Mouse (Mus musculus): Measurements from ENCODE around the gene Mybbp1a. TPM values are rescaled to one million over a fixed set of nuclear protein-coding genes. Genes with fewer than 3 reads are reported as not detected.
"Not testable (repeated sequence)": the region's sequence is repeated elsewhere in the genome, so short reads cannot be mapped to it uniquely, and the experiment has no call there.

Gene Mybbp1a
- total RNA-seq, 2 experiments from 2014 or later: 172 to 239 TPM

GRCm38 (mm10) chr11:72411945-72412344, 29.2 kb upstream of the Mybbp1a start:
- ATAC-seq (replicated peaks; ENCODE audit: poor library complexity, severe bottlenecking): no peak

DNA sequence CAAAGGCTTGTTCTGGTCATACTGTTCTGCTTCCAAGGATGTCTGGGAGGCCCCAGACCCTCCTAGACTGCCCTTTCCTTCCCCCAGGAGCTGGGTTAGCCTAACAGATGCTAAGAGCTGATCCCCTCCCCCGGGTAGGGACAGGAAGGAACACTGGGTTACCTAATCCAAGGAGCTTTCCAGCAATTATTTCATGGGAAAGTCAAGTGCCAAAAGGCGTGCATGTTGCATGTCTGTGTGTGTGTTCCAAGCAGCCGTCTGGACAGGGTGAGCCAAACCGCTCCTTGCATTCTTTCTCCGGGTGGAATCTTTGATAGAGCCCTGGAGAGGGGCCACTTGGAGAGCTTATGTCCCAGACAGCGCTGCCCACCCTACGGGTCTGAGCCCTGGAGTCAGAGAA, 28.1 kb upstream of the Mybbp1a start:
- no peak for ATAC-seq (replicated peaks; ENCODE audit: poor library complexity, severe bottlenecking)

GRCm38 (mm10) chr11:72413601-72414190, 27.5 kb upstream of the Mybbp1a start:
- no peak for ATAC-seq (replicated peaks; ENCODE audit: poor library complexity, severe bottlenecking)

- no peak for ATAC-seq (replicated peaks; ENCODE audit: poor library complexity, severe bottlenecking)
These were observed 26.0 kb upstream of the Mybbp1a start for GRCm38 (mm10) chr11:72415155-72415554.

DNA sequence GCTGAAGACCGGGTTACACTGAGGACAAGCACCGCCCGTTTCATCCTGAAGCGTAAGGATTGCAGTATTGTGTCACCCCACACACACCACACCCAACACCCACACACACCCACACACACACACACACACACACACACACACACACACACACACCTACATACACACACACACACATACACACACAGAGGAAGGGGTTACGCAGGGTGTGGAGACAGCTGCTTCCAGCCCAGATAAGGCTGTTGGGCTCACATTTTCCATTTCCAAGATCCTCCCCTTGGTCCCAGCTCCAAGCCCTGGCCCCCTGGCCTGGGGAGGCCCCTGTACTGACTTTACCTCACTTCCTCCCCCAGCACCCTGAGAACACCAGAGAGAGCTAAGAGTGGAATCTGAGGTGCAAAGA, 24.5 kb upstream of the Mybbp1a start:
- no peak for ATAC-seq (replicated peaks; ENCODE audit: poor library complexity, severe bottlenecking)

DNA sequence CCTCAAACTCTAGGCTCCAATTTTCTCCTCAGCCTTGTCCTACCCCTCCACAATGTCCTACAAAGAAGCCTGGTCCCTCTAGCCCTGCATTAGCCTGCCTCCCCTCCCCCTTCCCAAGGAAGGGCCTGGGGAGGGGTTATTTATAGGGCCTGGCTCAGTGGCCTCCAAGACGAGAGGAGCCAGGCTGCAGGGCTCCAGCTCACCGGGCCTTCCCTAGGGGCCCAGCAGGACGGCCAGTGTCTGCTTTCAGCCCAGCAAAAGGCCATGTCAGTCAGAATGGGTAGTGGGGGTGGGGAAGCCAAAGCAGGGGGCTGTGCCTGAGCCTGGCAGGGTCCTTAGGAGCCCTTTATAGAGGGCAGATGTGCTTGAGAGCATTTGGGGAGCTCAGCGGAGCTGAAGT, 23.8 kb upstream of the Mybbp1a start:
- no peak for ATAC-seq (replicated peaks; ENCODE audit: poor library complexity, severe bottlenecking)

DNA sequence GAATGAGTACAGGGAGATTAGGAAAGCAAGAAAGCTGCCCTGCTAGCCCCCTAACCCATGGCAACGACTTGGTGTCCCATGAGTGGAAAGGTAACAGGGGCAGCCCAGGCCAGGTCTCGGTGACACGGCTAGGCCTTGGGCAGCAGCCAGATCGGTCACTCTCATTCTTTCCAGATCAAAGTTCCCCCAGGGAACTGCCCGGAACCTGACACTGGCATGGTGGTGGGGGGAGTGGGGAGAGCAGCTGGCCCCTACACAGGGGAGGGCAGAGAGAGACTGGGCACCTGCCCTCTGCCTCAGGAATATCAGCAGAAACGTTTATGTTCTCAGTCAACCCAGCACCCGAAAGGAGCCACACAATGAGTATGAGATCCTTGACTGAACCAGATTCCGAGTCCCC, 22.9 kb upstream of the Mybbp1a start:
- no peak for ATAC-seq (replicated peaks; ENCODE audit: poor library complexity, severe bottlenecking)

- no peak for ATAC-seq (replicated peaks; ENCODE audit: poor library complexity, severe bottlenecking)
These were observed 22.1 kb upstream of the Mybbp1a start for GRCm38 (mm10) chr11:72419006-72419405.

DNA sequence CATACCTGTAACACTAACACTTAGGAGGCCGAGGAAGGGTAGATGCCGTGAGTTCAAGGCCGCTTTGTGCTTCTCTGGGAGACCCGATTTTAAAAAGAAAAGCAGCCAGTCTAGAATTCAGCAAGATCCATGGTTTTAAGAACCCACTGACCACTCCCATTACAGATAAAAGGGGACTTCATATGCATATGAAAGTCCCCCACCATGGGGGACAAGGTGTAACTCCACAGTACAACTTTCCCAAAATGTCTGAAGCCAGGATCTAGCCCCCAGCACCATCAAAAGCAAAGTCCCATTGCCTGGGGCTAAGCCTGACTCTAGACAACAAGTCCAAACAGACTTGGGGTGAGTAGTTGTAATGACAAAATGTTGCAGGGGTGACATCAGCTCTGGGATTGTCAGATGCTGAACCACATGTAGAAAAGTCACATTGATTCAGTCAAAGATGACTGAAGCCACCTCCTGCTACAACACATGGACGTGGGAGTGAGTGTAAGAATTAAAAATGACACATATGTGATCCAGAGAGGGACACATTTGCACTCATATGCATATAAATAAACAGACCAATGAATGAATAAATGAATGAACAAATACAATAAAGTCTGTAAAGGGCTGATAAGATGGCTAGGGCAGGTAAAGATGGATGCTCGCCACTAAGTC, 20.6 kb upstream of the Mybbp1a start:
- ATAC-seq (replicated peaks; ENCODE audit: poor library complexity, severe bottlenecking): no peak

DNA sequence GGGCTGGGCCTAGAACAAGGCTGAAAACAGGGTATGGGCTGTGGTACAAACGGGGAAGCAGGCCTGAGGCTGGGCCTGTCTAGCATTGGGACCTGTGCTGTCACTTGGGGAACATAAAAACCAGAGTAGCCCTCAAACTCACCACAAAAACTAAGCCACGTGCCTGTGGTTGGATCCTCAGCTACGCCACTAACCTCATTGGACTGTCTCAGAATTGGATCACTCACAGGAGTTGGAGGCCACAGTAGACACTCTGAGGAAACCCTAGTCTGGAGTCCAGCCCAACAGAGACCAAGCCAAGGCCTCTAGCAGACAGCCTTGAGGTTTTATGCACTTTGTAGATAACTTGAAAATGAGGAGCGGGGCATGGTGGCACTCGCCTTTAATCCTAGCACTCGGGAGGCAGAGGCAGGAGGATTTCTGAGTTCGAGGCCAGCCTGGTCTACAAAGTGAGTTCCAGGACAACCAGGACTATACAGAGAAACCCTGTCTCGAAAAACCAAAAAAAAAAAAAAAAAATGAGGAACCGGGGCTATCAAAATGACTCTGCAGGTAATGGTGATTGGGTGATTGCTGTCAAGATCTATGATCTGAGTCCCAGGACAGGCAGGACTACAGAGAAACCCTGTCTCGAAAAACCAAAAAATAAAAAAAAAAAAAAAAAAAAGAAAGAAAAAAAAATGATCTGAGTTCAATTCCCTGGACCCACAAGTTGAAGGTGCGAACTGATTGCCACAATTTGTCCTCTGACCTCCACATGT, 19.5 kb upstream of the Mybbp1a start:
- peak; percentile 84 for ATAC-seq (replicated peaks; ENCODE audit: poor library complexity, severe bottlenecking)

DNA sequence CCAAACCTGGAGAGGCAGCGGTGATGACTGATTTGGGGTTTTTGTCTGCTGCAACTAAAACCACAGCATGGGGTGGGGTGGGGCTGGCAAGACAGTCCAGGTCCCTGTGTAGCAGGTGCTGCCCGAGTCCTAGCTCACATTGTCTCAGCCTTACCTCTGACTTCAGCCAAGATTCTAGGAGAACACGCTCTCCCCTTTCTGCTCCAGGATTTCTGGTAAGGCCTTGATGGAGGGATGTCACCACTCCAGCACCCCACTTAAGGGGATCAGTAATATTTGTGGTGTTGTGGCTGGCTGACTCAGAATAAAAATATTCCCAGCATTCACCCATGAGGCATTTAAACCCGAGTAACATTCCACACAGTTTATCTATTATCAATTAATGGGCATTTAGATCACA, 17.5 kb upstream of the Mybbp1a start:
- no peak for ATAC-seq (replicated peaks; ENCODE audit: poor library complexity, severe bottlenecking)

GRCm38 (mm10) chr11:72425201-72425600, 16.0 kb upstream of the Mybbp1a start:
- no peak for ATAC-seq (replicated peaks; ENCODE audit: poor library complexity, severe bottlenecking)

DNA sequence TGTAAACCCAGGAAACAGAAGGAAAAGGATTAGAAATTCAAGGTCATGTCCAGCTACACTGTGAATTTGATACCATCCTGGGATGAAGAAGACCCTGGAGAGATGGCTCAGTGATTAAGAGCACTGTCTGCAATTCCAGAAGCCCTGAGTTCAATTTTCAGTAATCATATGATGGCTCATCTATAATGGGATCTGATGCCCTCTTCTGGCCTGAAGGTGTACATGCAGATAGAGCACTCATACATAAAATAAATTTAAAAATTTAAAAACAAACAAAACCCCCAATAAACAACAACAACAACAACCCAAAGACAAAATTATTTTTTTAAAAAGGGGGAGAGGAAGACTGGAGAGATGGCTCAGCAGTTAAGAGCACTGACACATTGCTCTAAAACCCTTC, 14.3 kb upstream of the Mybbp1a start:
- no peak for ATAC-seq (replicated peaks; ENCODE audit: poor library complexity, severe bottlenecking)

GRCm38 (mm10) chr11:72428694-72429093, 12.5 kb upstream of the Mybbp1a start:
- peak; percentile 85 for ATAC-seq (replicated peaks; ENCODE audit: poor library complexity, severe bottlenecking)

DNA sequence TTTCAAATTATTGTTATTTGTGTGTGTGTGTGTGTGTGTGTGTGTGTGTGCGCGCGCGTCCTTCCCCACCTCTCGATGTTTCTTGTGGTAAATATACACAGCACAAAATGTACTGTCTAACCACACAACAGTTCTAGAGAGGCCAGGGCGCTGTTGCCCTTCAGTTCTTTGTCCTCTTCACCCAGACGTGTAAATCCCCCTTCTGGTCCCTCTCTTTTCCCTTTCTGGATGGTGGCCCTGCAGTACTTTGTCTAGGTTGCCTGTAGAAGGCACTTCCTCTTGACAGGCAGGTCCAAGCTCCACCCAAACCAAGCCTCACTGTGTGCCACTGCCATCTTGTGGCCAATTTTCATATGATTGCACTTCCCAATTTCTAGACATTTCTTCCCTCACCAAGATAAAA, 11.9 kb upstream of the Mybbp1a start:
- ATAC-seq (replicated peaks; ENCODE audit: poor library complexity, severe bottlenecking): peak; percentile 98

DNA sequence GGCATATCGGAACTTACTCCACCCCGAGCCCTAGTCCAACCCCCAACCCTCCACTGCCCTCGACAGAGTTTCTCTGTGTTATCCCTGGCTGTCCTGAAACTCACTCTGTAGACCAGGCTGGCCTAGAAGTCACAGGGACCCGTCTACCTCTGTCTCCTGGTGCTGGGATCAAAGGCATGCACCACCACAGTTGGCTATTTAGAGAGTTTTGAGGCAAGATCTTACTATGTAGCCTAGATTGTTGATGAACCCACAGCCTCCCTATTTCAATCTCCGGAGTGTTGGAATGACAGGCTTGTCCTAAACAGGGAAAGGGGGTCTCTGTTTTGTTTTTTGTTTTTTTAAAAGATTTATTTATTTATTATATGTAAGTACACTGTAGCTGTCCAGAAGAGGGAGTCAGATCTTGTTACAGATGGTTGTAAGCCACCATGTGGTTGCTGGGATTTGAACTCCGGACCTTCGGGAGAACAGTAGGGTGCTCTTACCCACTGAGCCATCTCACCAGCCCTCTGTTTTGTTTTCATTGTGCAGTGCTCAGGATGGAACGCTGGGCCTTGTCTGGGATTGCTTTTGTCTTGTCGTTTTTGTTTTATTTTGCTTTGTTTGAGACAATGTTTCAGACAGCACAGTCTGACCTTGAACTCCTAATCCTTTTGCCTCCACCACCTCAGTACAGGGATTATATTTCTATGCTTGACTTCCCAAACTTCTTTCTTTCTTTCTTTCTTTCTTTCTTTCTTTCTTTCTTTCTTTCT, 10.7 kb upstream of the Mybbp1a start:
- ATAC-seq (replicated peaks; ENCODE audit: poor library complexity, severe bottlenecking): not testable (repeated sequence)

GRCm38 (mm10) chr11:72434963-72435693, 6.0 kb upstream of the Mybbp1a start, which contains the start of gene Ggt6:
Gene Ggt6, plus strand, starts transcription at chr11:72435526.
- no peak for ATAC-seq (replicated peaks; ENCODE audit: poor library complexity, severe bottlenecking)

DNA sequence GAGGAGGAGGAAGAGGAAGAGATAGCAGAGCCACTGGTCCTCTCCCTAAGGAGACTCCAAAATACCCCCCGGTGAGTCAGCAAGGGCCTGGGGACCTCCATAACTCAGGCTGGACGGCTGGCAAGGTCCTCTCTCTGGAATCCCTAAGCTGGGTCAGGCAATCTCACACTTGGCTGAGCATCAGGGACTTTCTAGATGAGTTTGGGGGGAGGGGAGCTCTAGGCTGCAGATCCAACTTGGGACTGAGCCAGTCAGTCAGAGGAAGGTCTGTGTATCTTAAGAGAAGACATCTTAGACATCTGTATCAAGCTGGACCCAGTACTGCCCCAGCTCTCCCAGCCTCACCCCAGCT, 5.5 kb upstream of the Mybbp1a start:
- no peak for ATAC-seq (replicated peaks; ENCODE audit: poor library complexity, severe bottlenecking)

DNA sequence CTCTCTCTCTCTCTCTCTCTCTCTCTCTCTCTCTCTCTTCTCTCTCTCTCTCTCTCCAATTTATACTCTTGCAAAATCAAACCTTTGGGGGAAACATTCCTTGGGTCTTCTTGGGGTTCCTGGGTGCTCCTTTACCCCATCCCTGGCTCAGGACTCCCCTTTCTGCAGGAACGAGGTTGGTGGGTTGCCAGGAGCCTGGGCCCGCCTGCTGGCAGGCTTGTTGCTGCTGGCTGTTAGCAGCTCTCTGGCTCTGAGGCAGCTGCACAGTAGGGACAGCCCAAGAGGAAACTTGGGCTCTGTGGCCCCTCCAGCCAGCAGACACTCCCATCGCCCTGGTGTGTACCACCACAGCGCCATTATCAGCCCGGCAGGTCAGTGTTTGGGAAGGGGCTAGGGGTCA, 4.9 kb upstream of the Mybbp1a start:
- ATAC-seq (replicated peaks; ENCODE audit: poor library complexity, severe bottlenecking): no peak
